Mouse (Mus musculus) embryonic facial prominence, embryonic 11.5 days (tissue): Measurements from ENCODE around the gene Glrx2. TPM values are rescaled to one million over a fixed set of nuclear protein-coding genes. Genes with fewer than 3 reads are reported as not detected.
"Not testable (repeated sequence)": the region's sequence is repeated elsewhere in the genome, so short reads cannot be mapped to it uniquely, and the experiment has no call there.

ENCODE experiments used
- ATAC-seq: fragments of 200-750 bp; cut with Nextera tagmentation; replicated peaks from 2 replicates; pipeline ENCODE4 v1.8.0; 2017; ENCODE audit warnings: low read depth; ENCODE audit not compliant: insufficient number of reproducible peaks, low FRiP score, low TSS enrichment
- DNase-seq: peaks from one replicate; pipeline ENCODE4 v3.0.0-alpha.2; 2015; ENCODE audit warnings: low spot score
- H3K27ac ChIP-seq: fragments of 300-500 bp; sonication (generic); replicated peaks from 2 replicates; pipeline ENCODE4 v1.5.1; 2014; ENCODE audit warnings: mild to moderate bottlenecking, low read depth, low read length, control low read depth
- H3K27me3 ChIP-seq: fragments of 300-500 bp; sonication (generic); 2 replicates; pipeline ENCODE4 v1.6.1; 2014; ENCODE audit warnings: mild to moderate bottlenecking, low read length, moderate library complexity, mixed read lengths; ENCODE audit not compliant: control insufficient read depth, insufficient read depth
- H3K36me3 ChIP-seq: fragments of 300-500 bp; sonication (generic); replicated peaks from 2 replicates; pipeline ENCODE4 v1.6.1; 2014; ENCODE audit warnings: low read depth, mild to moderate bottlenecking, low read length, moderate library complexity, mixed read lengths; ENCODE audit not compliant: control insufficient read depth, insufficient read depth
- H3K4me1 ChIP-seq: fragments of 300-500 bp; sonication (generic); 2 replicates; pipeline ENCODE4 v1.6.1; 2014; ENCODE audit warnings: low read length, mixed read lengths; ENCODE audit not compliant: control insufficient read depth, insufficient read depth
- H3K4me2 ChIP-seq: fragments of 300-500 bp; sonication (generic); 2 replicates; pipeline ENCODE4 v1.6.1; 2014; ENCODE audit warnings: low read depth, mild to moderate bottlenecking, control low read depth, low read length, moderate library complexity
- H3K4me3 ChIP-seq: fragments of 300-500 bp; sonication (generic); 2 replicates; pipeline ENCODE4 v1.5.1; 2014; ENCODE audit warnings: low read depth, low read length, control low read depth
- H3K9ac ChIP-seq: fragments of 300-500 bp; sonication (generic); replicated peaks from 2 replicates; pipeline ENCODE4 v1.6.1; 2014; ENCODE audit warnings: mild to moderate bottlenecking, control low read depth, low read length
- H3K9me3 ChIP-seq: fragments of 300-500 bp; sonication (generic); replicated peaks from 2 replicates; pipeline ENCODE4 v1.6.1; 2016; ENCODE audit warnings: mild to moderate bottlenecking, low read length, inconsistent platforms, mixed read lengths; ENCODE audit not compliant: control insufficient read depth
- WGBS: fragments of 180-500 bp; shearing (Covaris S2); extraction: QIAGEN DNeasy Blood & Tissue Kit; methylation state at CpG from one replicate; pipeline ENCODE4 v1.1.7; 2014; 5-methylcytosine and 5-hydroxymethylcytosine counted together
- polyA plus RNA-seq: library from polyadenylated mRNA; unstranded; fragments of >200 nt; fragmentation: Nextera tagmentation; extraction: Ambion mirVana; gene quantifications from 2 replicates; pipeline ENCODE4 v1.2.1, GENCODE M21; 2014

Glrx2 gene
- polyA plus RNA-seq = 80.4 and 87.3 TPM in 2 replicates

DNA sequence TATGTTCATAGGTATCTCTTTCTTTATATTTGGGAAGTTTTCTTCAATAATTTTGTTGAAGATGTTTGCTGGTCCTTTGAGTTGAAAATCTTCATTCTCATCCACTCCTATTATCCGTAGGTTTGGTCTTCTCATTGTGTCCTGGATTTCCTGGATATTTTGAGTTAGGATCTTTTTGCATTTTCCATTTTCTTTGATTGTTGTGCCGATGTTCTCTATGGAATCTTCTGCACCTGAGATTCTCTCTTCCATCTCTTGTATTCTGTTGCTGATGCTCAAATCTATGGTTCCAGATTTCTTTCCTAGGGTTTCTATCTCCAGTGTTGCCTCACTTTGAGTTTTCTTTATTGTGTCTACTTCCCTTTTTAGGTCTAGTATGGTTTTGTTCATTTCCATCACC, at the start of gene Glrx2:
Glrx2 (plus strand) TSS at position 301 of the 400 bp plus-strand sequence.
- DNase-seq, H3K4me1 ChIP-seq, H3K9ac ChIP-seq, H3K4me3 ChIP-seq, H3K36me3 ChIP-seq, ATAC-seq, H3K27me3 ChIP-seq, H3K4me2 ChIP-seq, H3K9me3 ChIP-seq, H3K27ac ChIP-seq: not testable (repeated sequence)
- no CpG with 5 or more reads among the region's 2 CpGs for WGBS

- Histone ChIP-seq H3K27me3 (no peaks in the 10 kb centered on the region), H3K9ac (no peak overlapping the region), H3K4me1 (no peaks in the 10 kb centered on the region), H3K4me2 (no peak overlapping the region), H3K36me3 (no peaks in the 10 kb centered on the region; the same call in 1 of the 2 replicates), H3K27ac (no peak overlapping the region), H3K4me3 (no peak overlapping the region), H3K9me3 (no peaks in the 10 kb centered on the region)
- DNase-seq (peak; percentile 6), ATAC-seq (no peak)
- 94% methylated on average over 4 of the region's 4 CpGs for WGBS
Measured at GRCm38 (mm10) chr1:143675734-143676361, 40.3 kb upstream of the Glrx2 start.

- no peaks in the 10 kb centered on the region for H3K27me3 ChIP-seq
- WGBS = 97% methylated on average over 5 of the region's 5 CpGs
- peaks cover 2% of the 10 kb centered on the region for H3K36me3 ChIP-seq
- no peak for DNase-seq
- no peak overlapping the region for H3K27ac ChIP-seq
- H3K9ac ChIP-seq = no peak overlapping the region
- no peaks in the 10 kb centered on the region for H3K9me3 ChIP-seq
- H3K4me2 ChIP-seq = no peak overlapping the region
- no peak overlapping the region for H3K4me3 ChIP-seq
- no peak for ATAC-seq
- H3K4me1 ChIP-seq = no peaks in the 10 kb centered on the region
Measured at GRCm38 (mm10) chr1:143681108-143681507, 35.0 kb upstream of the Glrx2 start.

GRCm38 (mm10) chr1:143684849-143685248, 31.3 kb upstream of the Glrx2 start:
- WGBS = 88% methylated on average over 3 of the region's 3 CpGs
- Histone ChIP-seq H3K4me2 (no peak overlapping the region), H3K36me3 (peaks cover 5% of the 10 kb centered on the region), H3K4me3 (no peak overlapping the region), H3K4me1 (no peaks in the 10 kb centered on the region), H3K9me3 (no peaks in the 10 kb centered on the region), H3K9ac (no peak overlapping the region), H3K27ac (no peak overlapping the region), H3K27me3 (no peaks in the 10 kb centered on the region)
- DNase-seq (no peak), ATAC-seq (no peak)

GRCm38 (mm10) chr1:143701736-143702135, 14.4 kb upstream of the Glrx2 start:
- WGBS = 0% methylated on average over 13 of the region's 13 CpGs
- Histone ChIP-seq H3K9ac (peak overlapping the region; percentile 92), H3K27me3 (no peaks in the 10 kb centered on the region), H3K4me2 (peak overlapping the region; percentile 57), H3K4me3 (peak overlapping the region; percentile 73), H3K9me3 (no peaks in the 10 kb centered on the region), H3K4me1 (no peaks in the 10 kb centered on the region), H3K36me3 (no peaks in the 10 kb centered on the region; the same call in 1 of the 2 replicates), H3K27ac (no peak overlapping the region; the same call in 1 of the 2 replicates)
- DNase-seq (no peak), ATAC-seq (no peak)

DNA sequence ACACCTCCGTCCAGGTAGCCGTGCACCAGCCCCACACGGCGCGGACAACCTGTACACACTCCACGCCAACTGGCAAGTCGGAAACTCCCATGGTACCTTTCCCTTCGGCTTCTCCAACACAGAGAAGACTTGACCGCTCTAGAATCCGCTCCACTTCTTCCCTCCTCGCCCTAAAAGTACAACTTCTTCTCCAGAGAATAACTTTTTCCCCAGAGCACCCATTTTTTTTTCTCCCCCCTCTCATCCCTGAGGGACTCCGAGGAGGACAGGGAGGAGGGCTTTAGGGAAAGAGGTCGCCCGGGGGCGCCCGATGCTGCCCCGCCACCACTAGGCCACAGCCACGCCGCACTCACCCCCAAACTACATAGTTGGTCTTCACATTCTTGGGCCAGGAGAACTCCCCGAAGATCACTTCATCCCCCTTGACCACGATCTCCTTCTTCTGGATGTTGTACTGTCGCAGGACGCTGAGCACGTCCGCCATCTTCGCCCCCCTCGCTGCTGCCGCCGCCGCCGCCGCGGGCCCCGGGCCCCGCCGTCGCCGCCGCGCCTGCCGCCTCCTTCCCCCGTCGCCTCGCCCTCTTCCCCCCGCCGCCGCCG, 13.9 kb upstream of the Glrx2 start:
- Histone ChIP-seq H3K4me1 (no peaks in the 10 kb centered on the region), H3K4me3 (peak overlapping the region; percentile 73), H3K36me3 (no peaks in the 10 kb centered on the region; the same call in 1 of the 2 replicates), H3K9ac (peak overlapping the region; percentile 92), H3K27ac (peak overlapping the region; percentile 87), H3K9me3 (no peaks in the 10 kb centered on the region), H3K27me3 (no peaks in the 10 kb centered on the region), H3K4me2 (peak overlapping the region; percentile 57)
- peak; percentile 81 for ATAC-seq
- WGBS = under 1% methylated on average over 31 of the region's 48 CpGs
- DNase-seq = peak; percentile 42

- H3K27me3 ChIP-seq = no peaks in the 10 kb centered on the region
- H3K9me3 ChIP-seq = no peaks in the 10 kb centered on the region
- H3K27ac ChIP-seq = peak within 1 kb of the TSS; percentile 87
- H3K36me3 ChIP-seq = no peaks in the 10 kb centered on the region; the same call in 1 of the 2 replicates
- peak within 1 kb of the TSS; percentile 92 for H3K9ac ChIP-seq
- ATAC-seq = peak; percentile 100
- H3K4me3 ChIP-seq = peak within 1 kb of the TSS; percentile 73
- H3K4me2 ChIP-seq = peak within 1 kb of the TSS; percentile 57
- peak; percentile 91 for DNase-seq
- H3K4me1 ChIP-seq = no peaks in the 10 kb centered on the region
- WGBS = under 1% methylated on average over 65 of the region's 74 CpGs
Measured at GRCm38 (mm10) chr1:143702741-143703262, 13.3 kb upstream of the Glrx2 start, which contains the start of gene Cdc73. Gene Cdc73 (minus strand): TSS chr1:143702893.

GRCm38 (mm10) chr1:143707006-143707405, 9.1 kb upstream of the Glrx2 start:
- no peak for ATAC-seq
- no peak overlapping the region for H3K4me2 ChIP-seq
- H3K36me3 ChIP-seq = no peaks in the 10 kb centered on the region
- no peaks in the 10 kb centered on the region for H3K27me3 ChIP-seq
- no peak overlapping the region for H3K4me3 ChIP-seq
- 80% methylated on average over 4 of the region's 4 CpGs for WGBS
- no peak overlapping the region for H3K9ac ChIP-seq
- no peaks in the 10 kb centered on the region for H3K9me3 ChIP-seq
- H3K27ac ChIP-seq = no peak overlapping the region
- H3K4me1 ChIP-seq = no peaks in the 10 kb centered on the region
- DNase-seq = no peak
